Mouse (Mus musculus): ENCODE results near the gene Fam162a.
"Not testable (repeated sequence)": the region's sequence is repeated elsewhere in the genome, so short reads cannot be mapped to it uniquely, and the experiment has no call there.

Fam162a gene

GRCm38 (mm10) chr16:36071450-36072379 is at the start of gene Fam162a, which contains the start of gene Ccdc58:
Fam162a (minus strand) TSS chr16:36071594.
Ccdc58 (plus strand) TSS chr16:36071685.
- peak; percentile 94 for DNase-seq

- DNase-seq: not testable (repeated sequence)
Measured at GRCm38 (mm10) chr16:36115751-36116150, 44.4 kb upstream of the Fam162a start.

- DNase-seq: not testable (repeated sequence)
Measured at GRCm38 (mm10) chr16:36111486-36111885, 40.1 kb upstream of the Fam162a start.

- no peak for DNase-seq
Measured at GRCm38 (mm10) chr16:36102211-36102610, 30.8 kb upstream of the Fam162a start.

- DNase-seq: no peak
Measured at GRCm38 (mm10) chr16:36101526-36101925, 30.1 kb upstream of the Fam162a start.

- DNase-seq: not testable (repeated sequence)
Measured at GRCm38 (mm10) chr16:36097813-36098499, 26.6 kb upstream of the Fam162a start.

GRCm38 (mm10) chr16:36094079-36094478 is 22.7 kb upstream of the Fam162a start:
- no peak for DNase-seq

GRCm38 (mm10) chr16:36090785-36091509 is 19.6 kb upstream of the Fam162a start:
- no peak for DNase-seq

- peak; percentile 21 for DNase-seq
Measured at GRCm38 (mm10) chr16:36089850-36090616, 18.6 kb upstream of the Fam162a start.

- peak; percentile 27 for DNase-seq
Measured at GRCm38 (mm10) chr16:36089065-36089464, 17.7 kb upstream of the Fam162a start.

- peak; percentile 19 for DNase-seq
Measured at GRCm38 (mm10) chr16:36087846-36088245, 16.5 kb upstream of the Fam162a start.

GRCm38 (mm10) chr16:36079916-36080315 is 8.5 kb upstream of the Fam162a start:
- no peak for DNase-seq

GRCm38 (mm10) chr16:36074772-36075171 is 3.4 kb upstream of the Fam162a start:
- DNase-seq: no peak

- DNase-seq: no peak
Measured at GRCm38 (mm10) chr16:36072410-36073011, 1.1 kb upstream of the Fam162a start.

- no peak for DNase-seq
Measured at GRCm38 (mm10) chr16:36071071-36071449, 334 bp downstream of the Fam162a start.

- DNase-seq: no peak
Measured at GRCm38 (mm10) chr16:36069819-36070575, 1.4 kb downstream of the Fam162a start.

GRCm38 (mm10) chr16:36068356-36068755 is 3.0 kb downstream of the Fam162a start:
- no peak for DNase-seq

- no peak for DNase-seq
Measured at GRCm38 (mm10) chr16:36067694-36068093, 3.7 kb downstream of the Fam162a start.

GRCm38 (mm10) chr16:36064904-36065303 is 6.5 kb downstream of the Fam162a start:
- no peak for DNase-seq

GRCm38 (mm10) chr16:36063315-36063714 is 8.1 kb downstream of the Fam162a start:
- no peak for DNase-seq

- DNase-seq: not testable (repeated sequence)
Measured at GRCm38 (mm10) chr16:36062534-36062933, 8.9 kb downstream of the Fam162a start.
